Mouse (Mus musculus): ENCODE results near the gene Fam234a.
"Not testable (repeated sequence)": the region's sequence is repeated elsewhere in the genome, so short reads cannot be mapped to it uniquely, and the experiment has no call there.

Fam234a gene

DNA sequence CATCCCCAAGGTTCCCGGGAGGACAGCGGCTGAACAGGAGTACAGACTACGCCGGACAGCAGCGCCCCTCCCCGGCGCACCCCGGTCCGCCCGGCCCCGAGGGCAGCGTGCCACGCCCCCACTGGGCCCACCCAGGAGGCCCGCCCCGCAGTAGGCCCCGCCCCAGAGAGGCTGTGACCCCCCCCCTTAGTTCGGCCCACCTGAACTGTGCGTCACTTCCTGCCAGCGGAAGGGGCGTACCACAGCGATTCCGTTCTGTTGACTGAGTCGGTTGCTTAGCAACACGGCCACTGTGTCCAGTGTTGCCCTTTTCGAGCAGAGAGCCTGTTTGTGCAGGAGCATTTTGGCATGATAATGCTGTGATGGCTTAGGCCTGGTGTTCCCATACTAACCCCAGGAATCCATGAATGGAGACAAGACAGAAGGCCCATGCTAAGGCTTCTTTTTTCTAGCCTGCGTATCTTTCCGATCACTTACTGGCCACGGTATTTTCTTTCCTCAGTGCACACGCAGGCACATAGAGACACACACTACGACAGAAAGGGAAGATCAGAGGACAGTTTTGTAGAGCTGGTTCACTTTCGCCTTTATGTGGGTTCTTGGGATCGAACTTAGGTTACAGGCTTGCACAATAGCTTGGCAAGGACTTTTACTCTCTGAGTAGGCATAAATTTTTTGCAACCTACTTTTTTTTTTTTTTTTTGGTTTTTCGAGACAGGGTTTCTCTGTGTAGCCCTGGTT, at the start of gene Fam234a:
Gene Fam234a, minus strand, starts transcription at position 142 of the 741 bp plus-strand sequence.
- DNase-seq (ENCODE audit: low spot score): peak; percentile 99

DNA sequence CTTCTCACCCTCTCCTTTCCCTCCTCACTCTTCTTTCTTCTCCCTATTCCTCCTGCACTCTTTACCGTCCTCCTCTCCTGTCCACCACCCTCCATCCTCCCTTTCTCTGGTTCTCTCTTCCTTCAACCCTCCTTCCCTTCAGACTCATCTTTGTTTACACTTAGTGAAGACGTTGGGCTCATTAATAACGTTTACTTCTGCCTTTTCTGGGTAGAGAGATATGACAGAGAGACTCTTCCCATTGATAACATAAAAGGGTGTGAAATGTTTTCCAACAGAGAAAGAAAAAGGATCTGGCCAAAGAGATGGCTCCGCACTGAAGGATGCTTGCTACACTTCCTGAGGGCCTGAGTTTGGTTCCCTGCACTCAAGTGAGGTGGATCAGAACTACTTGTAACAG, 45.4 kb upstream of the Fam234a start:
- DNase-seq (ENCODE audit: low spot score): no peak

DNA sequence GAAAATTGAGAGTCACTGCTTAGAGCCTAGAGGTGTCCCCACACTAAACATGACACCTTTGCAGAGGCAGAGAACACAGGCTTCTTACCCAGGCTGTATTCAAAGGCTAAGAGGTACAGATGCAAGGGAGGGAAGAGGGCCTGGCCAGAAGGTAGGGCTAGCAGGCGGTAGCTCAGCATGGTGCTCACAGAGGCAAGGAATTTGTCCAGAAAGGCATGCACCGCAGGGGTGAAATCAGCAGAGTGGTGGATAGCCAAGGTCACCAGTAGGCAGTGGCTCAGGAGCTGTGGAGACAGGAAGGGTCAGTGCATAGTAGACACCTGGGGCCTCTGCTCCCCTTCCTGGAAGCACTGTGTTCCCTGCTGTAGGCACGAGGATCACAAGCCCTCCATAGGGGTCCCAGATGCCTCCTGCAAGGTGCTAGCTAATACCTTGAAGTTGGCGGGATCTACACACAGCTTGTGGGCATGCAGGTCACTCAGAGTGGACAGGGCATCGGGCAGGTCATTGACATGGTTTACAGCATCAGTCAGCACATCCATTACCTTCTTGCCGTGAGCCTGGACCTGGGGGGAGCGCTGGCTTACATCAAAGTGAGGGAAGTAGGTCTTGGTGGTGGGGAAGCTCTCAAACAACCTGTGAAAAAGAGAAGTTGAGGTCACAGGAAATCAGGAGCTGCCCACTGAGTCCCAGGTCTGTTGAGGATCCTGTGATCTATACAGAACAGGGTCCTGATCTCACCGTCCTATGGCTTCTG, 42.3 kb upstream of the Fam234a start:
- DNase-seq (ENCODE audit: low spot score): no peak

DNA sequence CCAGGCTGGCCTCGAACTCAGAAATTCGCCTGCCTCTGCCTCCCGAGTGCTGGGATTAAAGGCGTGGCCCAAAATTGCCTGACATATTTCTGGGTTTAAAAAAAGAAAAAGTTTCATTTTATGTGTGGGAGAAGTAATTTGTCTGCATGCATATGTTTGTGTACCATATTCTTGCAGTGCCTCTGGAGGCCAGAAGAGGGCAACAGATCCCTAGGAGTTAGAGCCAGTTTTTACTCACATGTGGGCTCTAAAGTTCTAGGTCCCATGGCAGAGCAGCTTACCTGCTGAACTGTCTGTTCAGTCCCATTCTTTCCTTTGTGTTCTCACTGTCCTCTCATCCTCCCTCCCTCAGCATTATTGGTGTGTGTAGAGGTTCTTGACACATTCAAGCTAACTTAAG, 32.7 kb upstream of the Fam234a start:
- no peak for DNase-seq (ENCODE audit: low spot score)

DNA sequence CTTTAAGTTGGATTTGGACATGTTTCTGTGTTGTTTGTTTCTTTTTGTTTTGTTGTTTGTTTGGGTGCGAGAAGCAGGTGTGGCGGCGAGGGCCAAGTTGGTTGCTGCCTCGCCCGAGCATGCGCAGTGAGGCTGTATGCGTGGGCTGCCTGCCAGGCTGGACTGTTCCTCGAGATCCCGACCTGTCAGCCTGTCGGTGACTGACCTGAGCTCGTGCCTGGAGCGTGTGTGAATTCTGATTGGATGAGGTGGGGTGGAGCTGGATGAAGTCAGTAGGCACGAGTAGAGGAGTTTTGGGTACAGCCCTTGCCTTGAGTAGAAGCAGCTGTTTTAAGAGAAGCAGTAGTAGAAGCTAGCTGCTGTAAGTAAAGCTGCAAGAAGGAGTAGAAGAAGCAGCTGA, 31.9 kb upstream of the Fam234a start:
- no peak for DNase-seq (ENCODE audit: low spot score)

DNA sequence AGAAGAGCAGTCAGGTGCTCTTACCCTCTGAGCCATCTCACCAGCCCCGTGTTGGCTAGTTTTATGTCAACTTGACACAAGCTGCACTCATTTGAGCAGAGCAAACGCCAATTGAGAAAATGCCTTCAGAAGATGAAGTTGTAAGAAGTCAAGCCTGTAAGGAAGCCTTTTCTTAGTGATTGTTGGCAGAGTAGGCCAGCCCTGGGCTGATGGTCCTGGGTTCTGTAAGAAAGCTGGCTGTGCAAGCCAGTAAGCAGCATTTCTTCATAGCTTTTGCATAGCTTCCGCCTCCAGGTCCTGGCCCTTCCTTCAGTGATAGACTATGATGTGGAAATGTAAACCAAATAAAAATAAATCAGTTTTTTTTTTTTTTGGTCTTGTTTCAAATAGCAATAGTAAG, 28.5 kb upstream of the Fam234a start:
- no peak for DNase-seq (ENCODE audit: low spot score)

DNA sequence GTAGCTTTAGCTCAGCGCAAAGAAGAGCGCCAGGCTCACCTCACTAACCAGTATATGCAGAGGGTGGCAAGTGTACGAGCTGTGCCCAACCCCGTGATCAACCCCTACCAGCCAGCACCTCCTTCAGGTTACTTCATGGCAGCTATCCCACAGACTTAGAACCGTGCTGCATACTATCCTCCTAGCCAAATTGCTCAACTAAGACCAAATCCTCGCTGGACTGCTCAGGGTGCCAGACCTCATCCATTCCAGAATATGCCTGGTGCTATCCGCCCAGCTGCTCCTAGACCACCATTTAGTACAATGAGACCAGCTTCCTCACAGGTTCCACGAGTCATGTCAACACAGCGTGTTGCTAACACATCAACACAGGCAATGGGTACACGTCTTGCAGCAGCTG, 25.5 kb upstream of the Fam234a start:
- not testable (repeated sequence) for DNase-seq (ENCODE audit: low spot score)

DNA sequence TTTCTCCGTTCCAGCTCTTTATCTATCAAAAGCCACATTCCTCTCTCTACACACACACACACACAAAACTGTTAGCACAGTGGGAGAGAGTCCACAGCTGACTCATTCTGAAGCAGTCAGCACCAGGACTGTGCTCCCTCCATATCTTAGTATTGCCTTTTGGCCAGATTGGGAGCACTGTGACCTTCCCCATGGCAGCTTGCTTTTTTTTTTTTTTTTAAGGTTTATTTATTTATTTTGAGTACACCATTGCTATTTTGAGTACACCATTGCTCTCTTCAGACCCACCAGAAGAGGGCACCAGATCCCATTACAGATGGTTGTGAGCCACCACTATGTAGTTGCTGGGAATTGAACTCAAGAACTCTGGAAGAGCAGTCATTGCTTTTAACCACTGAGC, 24.8 kb upstream of the Fam234a start:
- DNase-seq (ENCODE audit: low spot score): peak; percentile 66

DNA sequence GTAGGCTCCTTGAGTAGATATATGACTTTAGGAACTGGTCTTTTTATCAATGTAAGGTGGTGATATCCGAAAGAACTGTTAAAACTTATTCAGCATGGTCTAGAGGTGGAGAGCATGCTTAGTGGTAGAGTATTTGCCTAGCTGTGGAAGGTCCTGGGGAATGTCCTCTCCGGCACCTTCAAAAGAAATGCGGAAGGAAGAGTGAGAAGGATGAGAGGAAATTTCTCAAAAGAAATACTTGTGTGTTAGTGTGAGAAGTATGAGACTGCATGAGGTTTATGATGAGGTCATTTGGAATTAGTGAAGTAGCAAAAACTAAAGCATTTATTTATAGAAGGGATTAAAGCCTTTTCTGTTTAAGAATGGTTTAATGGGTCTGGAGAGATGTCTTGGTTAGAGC, 18.3 kb upstream of the Fam234a start:
- DNase-seq (ENCODE audit: low spot score): no peak

DNA sequence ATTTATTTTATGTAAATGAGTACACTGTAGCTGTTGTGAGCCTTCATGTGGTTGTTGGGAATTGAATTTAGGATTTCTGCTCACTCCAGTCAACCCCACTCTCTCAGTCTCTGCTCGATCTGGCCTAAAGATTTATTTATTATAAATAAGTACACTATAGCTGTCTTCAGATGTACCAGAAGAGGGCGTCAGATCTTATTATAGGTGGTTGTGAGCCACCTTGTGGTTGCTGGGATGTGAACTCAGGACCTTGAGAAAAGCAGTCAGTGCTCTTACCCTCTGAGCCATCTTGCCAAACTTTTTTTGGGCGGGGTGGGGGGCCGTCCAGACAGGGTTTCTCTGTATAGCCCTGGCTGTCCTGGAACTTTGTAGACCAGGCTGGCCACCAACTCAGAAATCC, 17.8 kb upstream of the Fam234a start:
- no peak for DNase-seq (ENCODE audit: low spot score)

DNA sequence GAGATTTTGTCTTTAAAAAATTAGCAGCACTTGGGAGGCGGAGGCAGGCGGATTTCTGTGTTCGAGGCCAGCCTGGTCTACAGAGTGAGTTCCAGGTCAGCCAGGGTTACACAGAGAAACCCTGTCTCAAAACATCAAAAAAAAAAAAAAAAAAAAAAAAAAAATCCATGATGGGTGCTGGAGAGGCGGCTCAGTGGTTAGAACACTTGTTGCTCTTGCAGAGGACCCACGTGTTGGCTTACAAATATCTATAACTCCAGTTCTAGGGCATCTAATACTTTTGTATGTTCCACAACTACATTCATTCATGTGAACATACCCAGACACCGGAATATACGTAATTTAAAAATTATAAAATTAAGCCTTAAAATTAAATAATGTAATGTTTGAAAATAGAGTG, 11.3 kb upstream of the Fam234a start:
- no peak for DNase-seq (ENCODE audit: low spot score)

DNA sequence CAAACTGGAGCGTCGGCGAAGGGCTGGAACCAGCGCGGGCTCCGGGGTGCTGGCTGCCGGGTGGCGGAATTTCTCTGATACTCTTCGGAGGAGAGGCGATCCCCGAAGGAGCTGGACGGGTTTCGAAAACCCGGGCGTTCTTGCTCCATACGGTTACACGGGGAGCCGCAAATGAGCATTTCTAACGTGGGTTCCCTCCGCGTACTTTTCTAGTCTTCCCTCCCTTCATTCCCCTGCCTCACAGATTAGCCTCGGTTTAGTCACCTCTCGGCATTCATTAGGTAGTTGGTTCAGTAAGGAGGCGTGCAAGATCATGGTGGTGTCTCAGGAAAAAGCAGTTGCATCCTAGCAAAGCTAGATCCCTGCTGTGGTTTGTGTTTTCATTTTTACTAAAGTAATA, 9.4 kb upstream of the Fam234a start:
- DNase-seq (ENCODE audit: low spot score): peak; percentile 41

DNA sequence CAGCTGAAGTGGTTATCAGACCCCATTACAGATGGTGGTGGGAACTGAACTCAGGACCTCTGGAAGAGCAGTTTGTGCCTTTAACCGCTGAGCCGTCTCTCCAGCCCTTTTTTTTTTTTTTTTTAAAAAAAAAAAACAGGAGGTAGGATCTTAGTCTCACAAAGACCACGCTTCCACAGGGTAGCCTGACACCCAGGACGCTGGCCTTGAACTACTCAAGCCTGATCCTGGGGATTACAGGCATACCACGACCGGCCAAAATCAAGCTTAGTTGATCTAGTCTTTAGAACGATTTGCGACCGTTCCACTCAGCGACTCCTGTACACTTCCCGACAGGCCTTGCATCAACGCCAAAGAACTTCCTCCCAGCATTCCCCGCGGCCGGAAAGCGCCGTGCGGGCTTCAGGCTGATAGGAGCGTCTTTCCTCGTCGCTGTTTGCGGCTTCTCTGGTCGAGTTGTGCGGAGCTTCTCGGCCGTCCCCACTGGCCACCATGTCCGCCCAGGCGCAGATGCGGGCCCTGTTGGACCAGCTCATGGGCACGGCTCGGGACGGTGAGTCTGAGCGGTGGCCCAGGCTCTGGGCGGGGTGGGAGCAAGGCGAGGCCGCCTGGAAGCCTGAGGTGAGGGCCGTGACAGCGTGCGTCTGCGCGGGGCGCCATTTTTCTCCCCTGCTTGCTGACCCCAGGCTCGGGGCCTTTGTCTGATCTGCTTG, 8.7 kb upstream of the Fam234a start, which contains the start of gene Luc7l:
Gene Luc7l, plus strand, starts transcription at position 358 of the 713 bp plus-strand sequence.
- DNase-seq (ENCODE audit: low spot score): peak; percentile 96

DNA sequence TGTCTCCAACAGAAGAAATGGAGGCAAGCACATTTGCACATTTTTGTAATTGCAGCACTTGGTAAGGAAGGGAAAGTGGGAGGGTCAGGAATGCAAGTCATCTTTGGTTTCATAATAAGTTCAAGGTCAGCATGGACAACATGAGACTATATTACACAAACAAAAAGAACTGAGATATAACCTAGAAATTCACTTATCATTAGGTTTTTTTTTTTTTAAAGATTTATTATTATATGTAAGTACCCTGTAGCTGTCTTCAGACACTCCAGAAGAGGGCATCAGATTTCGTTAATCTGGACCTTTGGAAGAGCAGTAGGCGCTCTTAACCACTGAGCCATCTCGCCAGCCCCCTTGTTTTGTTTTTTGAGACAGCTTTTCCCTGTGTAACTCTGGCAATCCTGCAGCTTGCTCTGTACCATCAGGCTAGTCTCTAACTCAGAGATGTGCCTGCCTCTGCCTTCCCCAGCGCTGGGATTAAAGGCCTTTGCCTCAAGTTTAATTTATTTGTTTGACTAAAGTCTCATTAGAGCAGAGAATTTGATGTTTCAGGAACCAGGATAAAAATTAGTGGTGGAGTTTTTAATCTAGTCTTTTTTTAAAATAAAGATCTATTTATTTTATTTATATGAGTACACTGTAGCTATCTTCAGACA, 8.0 kb upstream of the Fam234a start:
- peak; percentile 30 for DNase-seq (ENCODE audit: low spot score)

DNA sequence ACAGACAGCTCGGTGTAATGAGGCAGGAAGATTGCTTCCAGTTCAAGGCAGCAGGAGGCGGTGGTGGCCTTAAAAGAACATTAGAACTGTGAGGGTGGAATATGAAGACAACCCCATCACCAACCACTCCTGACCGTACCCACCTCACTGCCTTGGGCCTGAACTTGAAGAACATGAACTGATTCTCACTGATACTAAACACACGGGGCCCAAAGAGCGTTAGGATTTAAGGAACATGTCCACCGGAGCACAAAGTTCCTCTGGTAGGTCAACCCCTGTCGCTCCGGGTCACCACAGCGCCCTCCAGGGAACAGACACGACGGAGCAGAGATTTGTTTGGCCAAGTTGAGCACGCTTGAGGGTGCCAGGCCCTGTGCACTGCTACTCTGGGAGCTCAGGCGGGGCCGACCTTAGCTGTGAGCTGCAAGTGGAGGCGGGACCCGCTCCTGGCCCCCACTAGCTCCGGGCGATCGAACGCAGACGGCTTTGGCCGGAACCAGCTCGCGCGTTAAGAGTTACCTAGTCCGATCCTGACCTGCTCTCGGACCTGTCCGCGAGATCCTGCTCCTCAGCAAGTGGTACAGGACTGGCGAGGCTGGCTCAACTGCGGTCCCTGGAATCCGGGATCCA, 456 bp downstream of the Fam234a start:
- peak; percentile 90 for DNase-seq (ENCODE audit: low spot score)

DNA sequence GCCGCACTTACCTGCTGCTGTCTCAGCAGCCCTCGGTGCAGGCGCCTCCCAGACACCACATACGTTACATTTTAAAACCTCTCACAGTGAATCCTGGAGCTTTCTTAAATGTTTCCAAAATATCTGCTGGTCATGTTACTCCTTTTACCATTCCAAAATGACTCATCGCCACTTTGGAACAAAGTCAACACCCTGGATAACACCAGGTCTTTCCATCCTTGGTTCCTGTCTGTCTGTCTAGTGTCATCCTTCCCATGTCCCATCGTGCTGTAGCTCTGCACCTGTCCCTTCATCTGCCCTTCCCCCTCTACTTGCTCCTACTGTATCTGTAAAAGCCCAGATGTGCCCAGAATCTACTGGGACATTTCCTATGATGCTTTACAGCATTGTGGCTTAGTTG, 3.1 kb downstream of the Fam234a start:
- no peak for DNase-seq (ENCODE audit: low spot score)

DNA sequence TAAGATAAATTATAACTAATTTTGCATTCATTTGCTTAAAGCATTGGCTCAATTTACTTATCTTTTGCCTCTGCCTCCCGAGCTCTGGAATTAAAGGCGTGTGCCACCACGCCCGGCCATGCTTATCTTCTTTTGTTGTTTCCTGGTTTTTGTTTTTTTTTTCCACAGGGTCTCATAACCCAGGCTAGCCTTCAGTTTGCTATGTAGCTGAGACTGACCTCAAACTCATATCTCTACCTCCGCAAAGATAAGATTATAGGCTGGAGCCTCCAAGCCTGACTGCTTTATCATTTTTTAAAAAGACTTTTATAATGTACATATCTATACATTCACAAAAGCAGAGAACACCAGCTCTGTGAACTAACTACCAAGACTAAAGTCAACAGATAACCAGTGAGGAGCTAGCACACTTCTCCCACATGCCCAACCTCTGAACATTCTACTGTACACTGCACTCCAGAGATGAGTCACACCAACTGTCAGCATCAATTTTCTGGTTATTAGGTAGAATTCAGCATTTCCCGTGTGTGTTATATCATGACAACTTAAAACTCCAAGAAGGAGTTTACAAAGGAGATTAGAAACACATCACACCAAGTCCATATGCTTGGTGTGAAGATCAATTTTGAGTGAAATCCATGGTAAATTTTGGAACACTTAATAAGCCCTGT, 3.8 kb downstream of the Fam234a start:
- no peak for DNase-seq (ENCODE audit: low spot score)

DNA sequence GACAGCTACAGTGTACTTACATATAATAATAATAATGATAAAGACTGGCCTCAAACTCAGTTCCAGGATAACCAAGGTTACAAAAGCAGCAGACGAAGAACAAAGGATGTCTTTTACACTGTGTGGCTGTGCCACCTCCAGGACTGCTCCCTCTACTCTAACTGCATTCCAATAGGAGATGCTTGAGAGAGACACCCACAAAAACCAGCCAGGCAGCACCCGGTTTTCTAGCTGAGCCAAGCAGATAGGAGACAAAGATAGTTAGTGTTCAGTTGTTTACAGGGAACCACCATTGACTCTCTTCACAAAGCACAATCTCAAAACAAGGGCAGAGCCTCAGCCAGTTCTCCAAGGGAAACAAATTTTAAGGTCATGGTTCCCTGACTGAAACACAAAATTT, 4.5 kb downstream of the Fam234a start:
- no peak for DNase-seq (ENCODE audit: low spot score)

DNA sequence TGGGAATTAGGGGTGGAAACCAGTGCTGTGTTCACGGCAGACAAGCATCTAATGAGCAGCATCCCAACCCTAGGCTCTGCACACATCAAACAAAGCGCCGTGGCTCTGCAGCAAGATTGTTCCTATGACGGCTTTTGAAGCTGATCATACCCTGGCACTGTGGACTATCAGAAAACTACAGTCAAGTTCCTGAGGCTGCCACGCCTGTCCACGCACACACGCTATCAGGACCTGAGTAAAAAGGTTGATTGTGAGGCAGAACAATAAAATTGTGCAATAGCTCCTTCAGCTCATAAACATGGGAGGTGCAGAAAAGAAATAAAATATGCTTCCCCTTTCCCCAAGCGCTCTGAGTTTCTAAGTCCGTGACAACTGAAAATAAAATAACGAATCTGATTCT, 6.4 kb downstream of the Fam234a start:
- DNase-seq (ENCODE audit: low spot score): no peak

DNA sequence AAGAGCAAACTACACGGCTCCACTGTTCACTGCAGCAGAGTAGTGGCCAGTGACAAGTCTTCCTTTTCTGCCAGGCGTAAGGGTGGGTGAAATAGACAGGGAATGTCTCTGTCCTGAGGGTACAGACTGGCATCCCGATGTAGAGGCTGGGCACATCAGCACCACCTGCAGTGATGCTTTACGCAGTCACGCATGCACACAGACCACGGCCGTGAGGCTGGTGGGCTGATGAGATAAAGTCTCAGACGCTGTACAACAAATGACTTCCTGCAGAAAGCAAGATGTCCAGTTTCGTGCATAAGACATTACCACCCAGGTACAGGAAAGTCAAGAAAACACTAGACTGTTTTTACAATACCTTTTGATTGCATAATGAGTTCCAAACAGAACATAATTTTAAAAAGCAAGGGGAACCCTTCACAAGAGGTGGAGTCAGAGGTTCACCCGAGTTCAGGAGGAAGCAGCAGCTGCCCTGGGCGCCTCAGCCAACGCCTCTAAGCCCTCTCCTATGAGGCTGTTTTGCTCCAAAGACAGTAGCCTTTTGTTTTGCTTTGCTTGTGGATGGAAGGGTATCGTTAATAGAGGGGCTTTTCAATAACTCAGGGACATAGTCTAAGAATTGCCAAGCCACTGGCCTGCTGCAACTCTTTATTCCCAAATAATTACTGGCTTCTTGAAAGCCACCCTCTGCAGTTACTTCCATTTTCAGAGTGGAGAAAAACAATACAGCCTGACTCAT, 8.8 kb downstream of the Fam234a start:
- no peak for DNase-seq (ENCODE audit: low spot score)

DNA sequence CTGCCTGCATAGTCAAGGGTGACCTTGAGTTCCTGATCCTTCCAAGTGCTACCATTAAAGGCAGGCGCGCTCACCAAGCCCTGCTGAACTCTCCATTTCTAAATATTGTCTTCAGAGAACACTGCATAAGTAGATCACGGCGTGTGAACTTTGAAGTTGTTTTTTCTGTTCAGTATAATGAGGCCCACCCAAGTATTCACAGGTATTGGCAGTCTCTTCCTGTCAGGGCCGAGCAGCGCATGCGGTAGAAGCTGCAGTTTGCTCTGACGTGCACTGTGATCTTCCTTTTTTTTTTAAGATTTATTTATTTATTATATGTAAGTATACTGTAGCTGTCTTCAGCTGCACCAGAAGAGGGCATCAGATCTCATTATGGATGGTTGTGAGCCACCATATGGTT, 9.7 kb downstream of the Fam234a start:
- no peak for DNase-seq (ENCODE audit: low spot score)
